Mouse (Mus musculus) lung, postnatal 10 days (tissue): ENCODE measurements at regions not wholly inside any gene's neighbourhood (a gene's known extent, or its start where the extent isn't known, plus 50 kb on each side); places are given as distances from the start of the nearest gene placed in this dataset.
"Not testable (repeated sequence)": the region's sequence is repeated elsewhere in the genome, so short reads cannot be mapped to it uniquely, and the experiment has no call there.

Experiments used
- DNase-seq: peaks from one replicate; pipeline ENCODE4 v3.0.0; 2021

GRCm38 (mm10) chr8:103507068-103507467 lies 594.4 kb upstream of the Cdh5 start:
- no peak for DNase-seq

GRCm38 (mm10) chr8:103520141-103520866 lies 581.1 kb upstream of the Cdh5 start:
- DNase-seq: peak; percentile 2

- no peak for DNase-seq
These were observed 570.5 kb upstream of the Cdh5 start for GRCm38 (mm10) chr8:103530903-103531302.

- no peak for DNase-seq
These were observed 566.5 kb upstream of the Cdh5 start for GRCm38 (mm10) chr8:103534971-103535370.

GRCm38 (mm10) chr8:103536856-103537255 lies 564.6 kb upstream of the Cdh5 start:
- DNase-seq: no peak

- DNase-seq: no peak
These were observed 559.5 kb upstream of the Cdh5 start for GRCm38 (mm10) chr8:103541954-103542353.

GRCm38 (mm10) chr8:103551916-103552535 lies 549.4 kb upstream of the Cdh5 start:
- DNase-seq: no peak

- peak; percentile 14 for DNase-seq
These were observed 539.8 kb upstream of the Cdh5 start for GRCm38 (mm10) chr8:103561606-103562005.

- no peak for DNase-seq
These were observed 530.5 kb upstream of the Cdh5 start for GRCm38 (mm10) chr8:103570864-103571425.

- DNase-seq: no peak
These were observed 524.3 kb upstream of the Cdh5 start for GRCm38 (mm10) chr8:103577147-103577546.

- DNase-seq: no peak
These were observed 523.4 kb upstream of the Cdh5 start for GRCm38 (mm10) chr8:103578006-103578405.

- DNase-seq: no peak
These were observed 493.1 kb upstream of the Cdh5 start for GRCm38 (mm10) chr8:103608291-103608690.

- DNase-seq: no peak
These were observed 477.5 kb upstream of the Cdh5 start for GRCm38 (mm10) chr8:103623781-103624434.

- DNase-seq: peak; percentile 6
These were observed 476.1 kb upstream of the Cdh5 start for GRCm38 (mm10) chr8:103625166-103625890.

- DNase-seq: no peak
These were observed 475.0 kb upstream of the Cdh5 start for GRCm38 (mm10) chr8:103626446-103626845.

GRCm38 (mm10) chr8:103632543-103632942 lies 468.9 kb upstream of the Cdh5 start:
- DNase-seq: peak; percentile 15

- DNase-seq: no peak
These were observed 466.5 kb upstream of the Cdh5 start for GRCm38 (mm10) chr8:103634951-103635350.

GRCm38 (mm10) chr8:103643621-103644020 lies 457.8 kb upstream of the Cdh5 start:
- DNase-seq: no peak

- peak; percentile 77 for DNase-seq
These were observed 457.3 kb upstream of the Cdh5 start for GRCm38 (mm10) chr8:103644106-103644505.

GRCm38 (mm10) chr8:103644845-103645244 lies 456.6 kb upstream of the Cdh5 start:
- DNase-seq: no peak

- no peak for DNase-seq
These were observed 436.6 kb upstream of the Cdh5 start for GRCm38 (mm10) chr8:103664796-103665195.

- DNase-seq: not testable (repeated sequence)
These were observed 415.2 kb upstream of the Cdh5 start for GRCm38 (mm10) chr8:103686233-103686632.

- no peak for DNase-seq
These were observed 411.0 kb upstream of the Cdh5 start for GRCm38 (mm10) chr8:103690438-103690837.
